Mouse (Mus musculus): ENCODE measurements at regions not wholly inside any gene's neighbourhood (a gene's known extent, or its start where the extent isn't known, plus 50 kb on each side); places are given as distances from the start of the nearest gene placed in this dataset.

GRCm38 (mm10) chr17:15194894-15195461, 153.6 kb upstream of the Gm3448 start:
- DNase-seq (ENCODE audit: low read depth, low spot score), result peak; percentile 88

- DNase-seq (ENCODE audit: low read depth, low spot score), result no peak
Measured at GRCm38 (mm10) chr17:15193831-15194230, 152.5 kb upstream of the Gm3448 start.

- DNase-seq (ENCODE audit: low read depth, low spot score), result no peak
Measured at GRCm38 (mm10) chr17:15192840-15193239, 151.5 kb upstream of the Gm3448 start.

GRCm38 (mm10) chr17:15185217-15185616, 143.9 kb upstream of the Gm3448 start:
- DNase-seq (ENCODE audit: low read depth, low spot score), result peak; percentile 69

GRCm38 (mm10) chr17:15183800-15184199, 142.5 kb upstream of the Gm3448 start:
- DNase-seq (ENCODE audit: low read depth, low spot score), result no peak

- DNase-seq (ENCODE audit: low read depth, low spot score), result peak; percentile 21
Measured at GRCm38 (mm10) chr17:15182105-15182504, 140.8 kb upstream of the Gm3448 start.

GRCm38 (mm10) chr17:15180223-15180860, 139.0 kb upstream of the Gm3448 start:
- peak; percentile 18 for DNase-seq (ENCODE audit: low read depth, low spot score)

- DNase-seq (ENCODE audit: low read depth, low spot score), result peak; percentile 27
Measured at GRCm38 (mm10) chr17:15179411-15179951, 138.1 kb upstream of the Gm3448 start.

DNA sequence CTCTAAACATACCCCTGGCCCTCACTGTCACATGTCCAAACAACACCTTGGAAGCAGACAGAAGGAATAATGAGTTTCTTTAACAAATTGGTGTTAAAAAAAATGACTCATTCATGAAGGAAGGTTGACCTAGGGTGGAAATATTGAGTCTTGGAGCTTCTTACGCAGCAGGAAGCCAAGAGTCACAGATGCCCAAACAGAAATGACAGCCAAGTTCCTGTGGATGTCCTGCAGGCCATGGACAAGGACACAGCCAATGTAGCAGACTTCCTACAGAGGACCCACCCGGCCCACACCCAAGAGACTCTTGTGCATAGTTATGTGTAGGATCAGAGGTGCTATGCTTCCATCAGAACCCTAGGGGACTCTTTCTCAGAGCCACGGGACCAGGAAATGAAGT, 136.1 kb upstream of the Gm3448 start:
- DNase-seq (ENCODE audit: low read depth, low spot score), result no peak

GRCm38 (mm10) chr17:15174354-15174953, 133.1 kb upstream of the Gm3448 start:
- DNase-seq (ENCODE audit: low read depth, low spot score), result no peak

DNA sequence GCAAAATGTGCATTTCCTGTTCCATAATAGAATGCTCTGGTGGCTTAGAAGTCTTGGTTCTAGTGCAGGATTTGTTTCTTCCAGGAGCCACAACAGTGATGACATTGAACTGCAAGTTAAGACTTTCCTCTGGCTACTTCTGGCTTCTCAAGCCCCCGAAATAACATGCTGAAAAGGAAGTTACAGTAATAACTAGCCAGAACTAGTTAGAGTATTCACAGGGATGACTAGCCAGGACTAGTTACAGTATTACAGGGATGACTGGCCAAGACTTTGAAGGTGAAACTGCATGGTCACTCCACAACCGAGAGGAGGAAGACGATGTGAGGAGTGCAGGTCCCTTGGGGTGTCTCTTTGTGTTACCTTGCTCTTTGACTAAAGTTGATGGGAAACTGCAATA, 126.6 kb upstream of the Gm3448 start:
- DNase-seq (ENCODE audit: low read depth, low spot score), result no peak

GRCm38 (mm10) chr17:15157693-15158333, 116.5 kb upstream of the Gm3448 start:
- peak; percentile 34 for DNase-seq (ENCODE audit: low read depth, low spot score)

GRCm38 (mm10) chr17:15152996-15153735, 111.8 kb upstream of the Gm3448 start:
- DNase-seq (ENCODE audit: low read depth, low spot score), result peak; percentile 18

DNA sequence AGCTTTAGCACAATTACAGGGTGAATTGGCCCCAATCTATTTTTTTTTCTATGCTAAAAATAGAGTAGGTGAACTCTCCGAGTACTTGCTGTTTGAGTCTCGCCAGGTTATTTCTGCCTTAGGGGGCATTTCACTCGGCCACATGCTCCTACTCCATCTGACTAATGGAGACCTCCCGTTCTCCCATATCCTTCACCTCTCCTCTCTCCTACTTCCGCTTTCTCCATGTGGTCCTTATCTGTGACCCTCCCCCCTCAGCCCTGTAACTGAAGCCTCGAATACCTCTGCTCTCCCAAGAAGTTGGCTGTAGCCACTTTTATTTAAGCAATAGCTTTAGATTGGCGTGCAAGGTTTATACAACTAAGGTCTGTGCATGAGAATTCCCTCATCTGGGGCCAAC, 111.1 kb upstream of the Gm3448 start:
- DNase-seq (ENCODE audit: low read depth, low spot score), result no peak

- no peak for DNase-seq (ENCODE audit: low read depth, low spot score)
Measured at GRCm38 (mm10) chr17:15151695-15152094, 110.4 kb upstream of the Gm3448 start.

DNA sequence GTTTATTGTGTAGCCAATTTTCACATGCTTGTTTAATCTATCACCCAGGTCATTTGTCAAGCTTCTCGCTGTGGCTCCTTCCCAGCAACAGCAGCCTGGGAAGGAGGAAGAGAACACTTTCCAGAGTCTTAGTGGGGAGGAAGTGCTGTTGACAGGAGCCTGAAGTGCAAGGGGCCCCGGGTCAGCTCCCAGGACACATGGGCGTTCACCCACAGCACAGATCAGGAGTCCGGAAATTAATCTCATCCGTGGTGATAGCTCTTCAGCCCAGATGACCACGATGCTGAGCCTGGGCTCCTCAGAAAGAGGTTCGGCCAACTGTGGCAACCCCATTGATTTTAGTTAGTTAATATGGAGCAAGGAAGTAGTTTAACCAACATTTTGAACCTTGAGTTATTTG, 105.3 kb upstream of the Gm3448 start:
- no peak for DNase-seq (ENCODE audit: low read depth, low spot score)

- DNase-seq (ENCODE audit: low read depth, low spot score), result no peak
Measured at GRCm38 (mm10) chr17:15145191-15145968, 104.0 kb upstream of the Gm3448 start.

DNA sequence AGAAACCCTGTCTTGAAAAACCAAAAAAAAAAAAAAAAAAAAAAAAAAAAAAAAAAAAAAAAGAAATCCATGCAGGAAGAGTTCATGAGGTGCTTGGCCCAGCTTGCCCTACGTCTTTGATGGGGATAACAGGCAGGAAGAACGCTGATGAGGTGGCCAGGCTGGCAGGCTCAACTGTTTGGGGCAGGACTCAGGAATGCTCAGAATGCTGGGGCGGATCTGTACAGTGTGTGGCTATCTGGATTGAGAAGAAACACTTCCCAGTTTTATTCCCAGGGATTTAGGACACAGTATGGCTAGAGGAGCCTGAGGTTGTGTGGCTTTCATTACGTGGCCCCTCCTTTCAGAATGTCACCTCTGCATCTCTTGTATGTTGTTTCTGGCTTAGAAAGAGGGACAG, 99.1 kb upstream of the Gm3448 start:
- no peak for DNase-seq (ENCODE audit: low read depth, low spot score)
